Mouse (Mus musculus) ovary, adult 18-20 months (tissue): ENCODE measurements around the gene Gm20696.

Experiments used
- DNase-seq: peaks from one replicate; pipeline ENCODE4 v3.0.0; 2022; ENCODE audit warnings: low spot score, mixed read lengths

The Gm20696 gene

GRCm38 (mm10) chr6:99328146-99328545, 338.5 kb downstream of the Gm20696 start:
- no peak for DNase-seq

- DNase-seq = peak; percentile 38
Observed at GRCm38 (mm10) chr6:99327721-99328120, 338.9 kb downstream of the Gm20696 start.

GRCm38 (mm10) chr6:99325881-99326280, 340.7 kb downstream of the Gm20696 start:
- no peak for DNase-seq

- DNase-seq = no peak
Observed at GRCm38 (mm10) chr6:99325461-99325860, 341.1 kb downstream of the Gm20696 start.

DNA sequence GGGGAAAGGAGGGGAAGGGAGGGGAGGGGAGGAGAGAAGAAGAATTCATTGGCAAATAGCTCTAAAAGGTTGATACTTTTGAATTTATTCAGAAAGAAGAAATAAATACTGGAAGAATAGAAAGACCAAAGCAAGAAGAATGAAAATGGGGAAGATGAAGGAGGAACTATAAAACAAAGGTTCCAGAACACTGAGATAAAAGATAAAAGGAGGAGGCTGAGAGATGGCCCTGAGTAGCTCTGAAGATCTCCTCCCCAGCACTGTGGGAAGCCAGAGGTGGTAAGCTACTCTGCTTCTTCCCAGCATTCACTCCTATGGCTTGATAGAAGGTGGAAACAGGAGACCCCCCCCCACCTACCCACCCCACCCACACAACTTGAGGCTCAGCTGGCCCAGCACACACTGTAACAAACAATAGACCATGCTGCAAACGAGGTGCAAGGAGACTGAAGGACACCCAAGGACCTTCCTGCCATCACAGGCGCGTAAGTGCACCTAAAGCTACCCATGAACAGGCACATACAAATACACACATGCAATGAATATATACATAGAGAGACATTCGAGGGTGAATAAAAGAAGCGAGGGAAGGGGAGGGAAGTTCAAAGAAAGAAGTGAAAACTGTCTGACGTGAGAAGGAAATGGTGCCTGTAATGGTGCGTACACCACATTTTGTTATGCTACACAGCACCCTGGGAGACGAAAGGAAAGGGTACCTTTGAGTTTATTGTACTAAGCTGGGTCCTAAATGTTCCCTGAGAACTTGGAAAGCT, 344.3 kb downstream of the Gm20696 start:
- no peak for DNase-seq

- no peak for DNase-seq
Observed at GRCm38 (mm10) chr6:99320444-99320843, 346.2 kb downstream of the Gm20696 start.

DNA sequence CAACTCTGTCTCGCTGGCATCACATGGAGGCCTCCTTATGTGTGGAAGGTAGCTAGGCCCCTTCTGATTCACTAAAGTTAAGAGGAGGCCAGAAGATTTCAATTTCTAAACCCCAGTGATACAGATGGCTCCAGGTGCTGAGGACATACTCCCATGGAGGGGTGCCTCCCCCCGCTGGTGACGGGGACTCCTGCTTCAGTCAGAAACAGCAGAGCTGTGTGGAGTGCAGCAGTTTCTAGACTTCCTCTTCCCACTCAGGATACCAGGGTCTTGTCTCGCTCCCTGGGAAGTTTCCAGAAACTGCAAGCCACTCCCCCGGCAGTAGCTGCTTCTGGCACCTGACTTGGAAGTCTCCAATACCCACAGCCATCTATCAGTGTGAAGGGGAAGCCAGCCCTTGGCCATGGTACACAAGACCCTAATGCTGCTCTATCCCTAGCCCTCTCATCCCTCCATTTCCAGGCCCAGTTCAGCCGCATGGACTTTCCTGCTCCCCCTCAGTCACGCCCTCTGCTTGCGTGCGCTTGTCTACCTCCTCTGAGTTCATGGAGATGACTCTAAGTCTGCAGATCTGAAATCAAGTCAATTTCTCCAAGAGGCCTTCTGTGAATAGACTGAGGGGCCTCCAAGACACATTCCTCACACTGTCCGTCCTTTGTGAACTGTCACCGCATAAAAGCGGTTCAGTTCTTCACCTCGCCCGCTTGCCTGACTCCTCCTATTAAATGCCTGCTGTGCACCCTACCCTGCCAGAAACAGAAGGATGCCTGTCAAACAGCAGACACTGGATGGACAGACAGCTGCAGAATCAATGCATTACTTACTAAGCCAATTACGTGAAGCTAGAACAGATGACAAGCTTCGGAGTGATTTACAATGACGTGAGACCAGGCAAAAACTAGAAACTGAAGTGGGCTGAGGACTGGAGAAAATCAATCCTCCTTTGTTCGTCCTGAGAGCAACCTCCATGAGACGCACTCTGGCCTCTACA, 346.9 kb downstream of the Gm20696 start:
- DNase-seq = no peak

DNA sequence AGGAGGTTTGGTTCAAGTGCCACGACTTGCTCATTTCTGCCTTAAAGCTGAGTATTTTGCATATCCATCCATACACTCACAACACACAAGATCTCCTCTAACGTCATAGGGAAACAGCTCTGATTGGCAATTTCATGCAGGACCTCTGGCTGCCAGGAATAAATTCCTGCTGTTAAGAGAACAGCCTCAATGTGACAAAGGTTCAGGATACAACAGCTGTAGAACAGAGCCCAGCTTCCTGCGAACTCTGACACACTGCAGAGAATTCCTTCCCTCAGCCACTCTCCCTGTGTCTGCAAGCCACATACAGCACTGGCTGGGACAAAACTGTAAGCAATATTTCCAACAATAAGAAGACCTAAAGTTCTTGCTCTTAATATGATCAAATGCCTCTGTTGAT, 351.9 kb downstream of the Gm20696 start:
- DNase-seq = no peak

DNA sequence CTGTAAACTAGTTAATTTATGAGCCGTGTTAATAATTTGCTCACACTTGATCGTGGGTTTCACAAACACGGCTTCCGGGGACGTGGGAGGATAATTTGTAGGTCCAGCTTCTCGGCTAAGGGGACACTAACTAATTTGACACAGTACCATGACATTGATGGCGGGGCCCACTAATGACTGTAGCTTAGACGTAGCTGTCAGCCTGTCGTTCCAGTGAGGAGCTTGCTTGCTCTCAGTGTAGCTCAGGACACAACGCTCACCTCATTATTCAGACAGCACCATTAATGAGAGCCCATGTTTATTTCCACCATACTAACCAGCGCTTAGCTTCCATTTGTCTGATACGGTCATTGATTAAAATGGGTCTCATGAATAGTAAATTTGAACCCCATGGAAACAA, 356.1 kb downstream of the Gm20696 start:
- no peak for DNase-seq

DNA sequence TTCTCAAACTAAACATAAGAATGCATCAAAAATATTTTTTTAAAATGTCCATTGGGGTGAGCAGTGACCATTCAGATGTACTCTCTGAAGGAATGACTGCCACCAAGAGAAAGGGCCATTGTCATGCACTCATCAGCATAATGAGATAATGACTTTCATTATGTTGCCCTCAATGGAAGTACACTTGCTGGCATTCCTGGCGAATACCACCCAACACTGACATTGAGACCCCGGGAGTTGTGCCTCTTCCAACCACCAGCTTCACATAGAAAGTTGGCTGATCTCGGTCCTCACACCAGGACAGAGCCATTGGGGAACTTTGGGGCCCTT, 356.5 kb downstream of the Gm20696 start:
- no peak for DNase-seq

DNA sequence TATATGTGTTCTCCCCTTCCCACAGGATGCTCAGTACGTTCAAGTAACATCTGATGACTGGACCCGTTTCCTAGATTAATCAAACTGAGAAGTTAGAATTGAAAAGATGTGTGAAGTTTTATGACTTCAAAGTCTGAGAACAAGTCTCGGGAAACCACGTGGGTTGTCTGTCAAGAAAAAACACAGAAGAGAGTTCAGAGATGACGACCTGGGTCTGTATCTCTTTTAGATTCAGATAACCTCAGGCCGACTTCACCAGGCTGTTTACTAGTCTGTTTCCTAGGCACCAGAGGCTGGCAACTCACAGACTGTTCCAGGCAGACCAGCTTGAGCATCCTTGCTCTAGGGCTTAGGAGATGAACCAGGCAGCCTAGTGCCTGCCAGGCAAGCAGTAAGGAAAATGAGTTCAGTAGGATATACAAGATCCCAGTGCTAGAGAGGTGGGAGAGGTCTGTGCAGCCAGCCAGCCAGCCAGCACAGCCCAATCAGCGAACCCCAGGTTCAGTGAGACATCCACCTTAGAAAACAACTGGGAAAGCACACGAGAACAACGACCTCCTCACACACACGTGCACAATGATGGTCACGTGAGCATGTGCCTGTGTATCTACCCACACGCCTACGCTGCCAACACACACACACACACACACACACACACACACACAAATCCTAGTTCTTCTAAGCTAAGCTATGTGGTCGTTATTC, 357.0 kb downstream of the Gm20696 start:
- no peak for DNase-seq

DNA sequence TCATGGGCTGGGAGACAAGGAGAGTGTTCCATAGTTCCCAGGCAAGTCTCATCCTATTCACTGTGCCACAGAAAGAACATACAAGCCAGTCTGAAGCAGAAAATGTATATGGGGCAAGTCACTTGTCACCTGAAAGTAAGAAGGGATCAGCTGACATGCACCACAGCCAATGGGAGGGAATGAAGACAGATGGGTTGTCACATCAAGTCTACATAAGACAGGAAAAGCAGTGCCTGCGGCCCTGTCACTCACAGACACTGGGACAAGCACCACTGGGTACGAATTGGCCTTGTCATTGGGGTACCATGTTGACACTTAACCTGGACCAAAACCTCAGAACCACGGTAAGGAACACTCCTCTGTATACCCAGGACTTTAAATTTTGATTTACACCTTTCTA, 360.8 kb downstream of the Gm20696 start:
- no peak for DNase-seq

DNA sequence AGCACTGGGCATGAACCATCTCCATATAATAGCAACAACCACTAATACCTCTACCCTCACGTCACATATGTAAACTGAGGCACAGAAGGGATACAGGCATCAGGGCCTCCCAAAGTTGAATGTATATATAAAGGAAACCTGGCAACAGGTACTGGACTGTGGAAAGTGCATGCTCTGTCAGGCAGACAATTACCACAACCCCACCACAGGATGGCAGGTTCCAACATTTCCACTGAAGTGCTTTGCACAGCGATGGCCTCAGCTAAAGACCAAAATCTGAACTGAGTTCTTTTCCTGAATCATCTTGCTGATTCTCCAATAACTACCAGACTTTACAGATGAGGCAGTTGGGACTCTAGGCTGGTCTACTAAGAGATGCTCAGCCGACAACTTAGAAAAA, 361.4 kb downstream of the Gm20696 start:
- DNase-seq = no peak

- DNase-seq = no peak
Observed at GRCm38 (mm10) chr6:99302662-99303435, 363.7 kb downstream of the Gm20696 start.

- no peak for DNase-seq
Observed at GRCm38 (mm10) chr6:99301923-99302322, 364.7 kb downstream of the Gm20696 start.

GRCm38 (mm10) chr6:99300235-99300634, 366.4 kb downstream of the Gm20696 start:
- no peak for DNase-seq

DNA sequence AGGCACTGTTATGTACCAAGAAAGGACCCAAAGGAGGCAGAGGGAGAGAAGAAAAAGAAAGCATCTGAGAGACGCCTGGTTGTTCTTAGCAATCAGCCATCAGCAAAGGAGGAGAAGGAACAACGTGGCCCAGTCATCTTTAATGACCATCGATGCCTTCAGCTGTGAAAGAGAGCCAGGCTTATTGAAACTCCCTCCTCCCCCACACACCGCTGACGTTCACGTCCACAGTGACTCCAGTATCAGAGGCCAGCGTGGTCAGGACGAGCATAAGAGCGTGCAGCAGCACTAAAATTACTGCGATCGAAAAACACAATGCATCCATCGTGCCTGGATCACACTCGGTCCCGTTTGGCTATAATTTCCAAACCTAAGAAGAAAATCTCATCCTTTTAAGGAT, 367.4 kb downstream of the Gm20696 start:
- DNase-seq = no peak

GRCm38 (mm10) chr6:99297535-99297934, 369.1 kb downstream of the Gm20696 start:
- DNase-seq = no peak

- DNase-seq = peak; percentile 12
Observed at GRCm38 (mm10) chr6:99295495-99295894, 371.1 kb downstream of the Gm20696 start.

DNA sequence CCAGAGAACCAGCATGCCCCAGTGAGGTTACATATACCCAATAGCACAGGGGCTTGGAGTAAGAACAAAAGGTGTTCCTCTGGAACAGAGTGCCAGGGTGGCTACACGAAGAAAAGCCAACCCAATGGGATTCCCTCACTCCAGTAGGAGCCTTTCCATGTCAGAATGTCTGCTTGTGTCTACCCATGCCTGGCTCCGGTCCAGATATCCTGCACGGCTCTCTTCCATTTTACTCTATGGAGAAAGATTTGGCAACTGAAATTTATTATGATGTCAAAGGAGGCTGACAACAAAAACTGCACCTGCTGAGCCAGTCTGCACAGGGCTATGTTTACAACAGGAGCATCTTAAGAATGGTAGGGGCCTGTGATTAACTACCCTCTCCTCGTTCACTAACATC, 377.4 kb downstream of the Gm20696 start:
- no peak for DNase-seq

DNA sequence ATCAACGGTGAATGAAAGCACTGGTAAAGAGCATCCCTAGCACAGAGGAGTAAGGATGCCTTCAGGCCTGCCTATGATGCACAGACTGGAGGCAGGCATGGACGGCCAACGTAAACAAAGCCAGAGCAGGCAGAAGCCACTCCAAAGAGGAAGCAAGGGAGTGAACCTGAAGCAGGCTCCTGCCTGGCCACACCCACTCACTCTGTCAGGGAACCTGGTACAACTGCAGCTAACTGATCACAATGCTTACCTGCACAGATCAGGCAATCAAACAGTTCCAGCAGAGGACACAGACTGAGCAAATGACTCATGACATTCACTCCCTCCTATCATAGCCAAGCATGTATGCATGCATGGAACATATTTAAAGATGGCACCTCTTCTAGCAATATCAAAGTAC, 381.6 kb downstream of the Gm20696 start:
- no peak for DNase-seq

GRCm38 (mm10) chr6:99284019-99284418, 382.6 kb downstream of the Gm20696 start:
- DNase-seq = no peak
